In the genomic region with DNA sequence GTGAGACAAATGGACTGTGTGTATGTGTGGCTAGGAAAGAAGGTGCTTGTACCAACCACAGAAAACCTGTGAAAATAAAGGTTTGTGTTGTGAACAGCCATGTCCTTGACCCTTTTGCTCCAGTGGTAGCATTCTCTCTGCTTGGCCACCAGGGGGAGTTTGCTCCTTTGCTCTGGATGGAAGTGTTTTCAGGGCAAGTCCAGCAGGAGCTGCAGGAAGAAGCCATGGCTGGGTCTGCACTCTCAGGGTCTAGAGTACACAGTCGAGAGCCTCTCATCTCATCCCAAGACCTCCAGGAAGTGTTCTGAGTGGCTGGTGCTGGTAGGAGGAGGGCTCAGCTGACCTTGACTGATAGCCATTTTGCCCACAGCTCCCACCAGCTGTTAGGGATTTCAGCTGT, we compare ENCODE assay signal across 8 mouse cellular contexts. TPM values are rescaled to one million over a fixed set of nuclear protein-coding genes. Genes with fewer than 3 reads are reported as not detected.
A peak's percentile ranks its signal among the peaks of the same experiment; 100 is the strongest.
DNase-seq lines count a peak whose midpoint lies in the region; ATAC-seq and TF ChIP-seq lines count a peak whose summit lies in the region.
"Had no signal": no experiment of that assay in that cellular context is flagged by ENCODE, and none has a peak within 500 bp of the region (broad histone marks: within the 10 kb centered on the region; RNA-seq: fewer than 3 reads in every experiment).

No protein-coding gene starts in this region.

- H3K4me2 ChIP-seq in hindbrain, embryonic 11.5 days (replicated peaks; ENCODE audit: low read depth, low read length): no peak overlapping the region
- no peak overlapping the region for H3K4me2 ChIP-seq in hindbrain, embryonic 14.5 days (replicated peaks)
- no peak overlapping the region for H3K4me2 ChIP-seq in stomach, postnatal 0 days (replicated peaks; ENCODE audit: low read depth)

- H3K36me3 ChIP-seq in hindbrain, embryonic 11.5 days (ENCODE audit: control insufficient read depth, insufficient read depth, low read length): no peaks in the 10 kb centered on the region
- no peaks in the 10 kb centered on the region for H3K36me3 ChIP-seq in hindbrain, embryonic 14.5 days (replicated peaks; ENCODE audit: control insufficient read depth, insufficient read depth)
- H3K36me3 ChIP-seq in thymus, adult 2 months (ENCODE audit: control insufficient read depth, insufficient read depth, low read length): no peaks in the 10 kb centered on the region
- H3K36me3 ChIP-seq in stomach, postnatal 0 days (ENCODE audit: control insufficient read depth, insufficient read depth, low read length): no peaks in the 10 kb centered on the region

- H3K27me3 ChIP-seq in hindbrain, embryonic 11.5 days (ENCODE audit: control insufficient read depth, insufficient read depth, low read length): no peaks in the 10 kb centered on the region
- no peaks in the 10 kb centered on the region for H3K27me3 ChIP-seq in hindbrain, embryonic 14.5 days (ENCODE audit: control insufficient read depth, insufficient read depth, low read length)
- no peaks in the 10 kb centered on the region for H3K27me3 ChIP-seq in thymus, adult 2 months (ENCODE audit: control insufficient read depth, insufficient read depth, low read length)
- H3K27me3 ChIP-seq in stomach, postnatal 0 days (ENCODE audit: control insufficient read depth, insufficient read depth, low read length): no peaks in the 10 kb centered on the region

- H3K27ac ChIP-seq in hindbrain, embryonic 11.5 days (ENCODE audit: low read depth, low read length): no peak overlapping the region
- no peak overlapping the region for H3K27ac ChIP-seq in hindbrain, embryonic 14.5 days
- no peak overlapping the region for H3K27ac ChIP-seq in thymus, adult 2 months (ENCODE audit: control insufficient read depth, insufficient read depth, low read length)
- no peak overlapping the region for H3K27ac ChIP-seq in stomach, postnatal 0 days (replicated peaks)

- DNase-seq in hindbrain, embryonic 11.5 days (ENCODE audit: low spot score): peak; percentile 45
- DNase-seq in hindbrain, embryonic 14.5 days (ENCODE audit: low spot score): no peak
- DNase-seq in thymus, adult 2 months: peak; percentile 34
- DNase-seq in thymus, adult 18-20 months: no peak
- peak; percentile 65 for DNase-seq in adrenal gland, postnatal 14 days
- peak; percentile 36 for DNase-seq in lung, adult 2 months
- peak; percentile 53 for DNase-seq in stomach, postnatal 0 days (ENCODE audit: low spot score)

- no peak for TF ChIP-seq POLR2A in thymus, adult 2 months (IDR thresholded peaks at IDR 0.05; ENCODE audit: control insufficient read depth, extremely low read depth, insufficient read depth, low read length, poor library complexity)
- TF ChIP-seq POLR2A in lung, adult 2 months (IDR thresholded peaks at IDR 0.05; ENCODE audit: borderline replicate concordance, extremely low read depth, low read depth, low read length): no peak

- 76% methylated on average over 1 of the region's 1 CpGs for WGBS in hindbrain, embryonic 11.5 days
- 65% methylated on average over 1 of the region's 1 CpGs for WGBS in hindbrain, embryonic 14.5 days
- 36% methylated on average over 1 of the region's 1 CpGs for WGBS in thymus, adult 2 months
- WGBS in lung, adult 2 months: 4% methylated on average over 1 of the region's 1 CpGs
- 25% methylated on average over 1 of the region's 1 CpGs for WGBS in stomach, postnatal 0 days

- no peak for TF ChIP-seq EP300 in stomach, postnatal 0 days (optimal IDR thresholded peaks at IDR 0.05)

- no peak for ATAC-seq in hindbrain, embryonic 11.5 days (ENCODE audit: low FRiP score)
- ATAC-seq in hindbrain, embryonic 14.5 days (ENCODE audit: low FRiP score): no peak
- no peak for ATAC-seq in stomach, postnatal 0 days (ENCODE audit: low FRiP score, low TSS enrichment)

- no peaks in the 10 kb centered on the region for H3K9me3 ChIP-seq in hindbrain, embryonic 11.5 days (ENCODE audit: control insufficient read depth, low read length)
- no peaks in the 10 kb centered on the region for H3K9me3 ChIP-seq in hindbrain, embryonic 14.5 days (ENCODE audit: control insufficient read depth, low read length)
- H3K9me3 ChIP-seq in stomach, postnatal 0 days (ENCODE audit: control insufficient read depth, low read length): no peaks in the 10 kb centered on the region

- no peak overlapping the region for H3K4me3 ChIP-seq in hindbrain, embryonic 11.5 days (ENCODE audit: low read depth, low read length)
- no peak overlapping the region for H3K4me3 ChIP-seq in hindbrain, embryonic 14.5 days (replicated peaks; ENCODE audit: low read length)
- H3K4me3 ChIP-seq in thymus, adult 2 months (ENCODE audit: control insufficient read depth, insufficient read depth, low read length): no peak overlapping the region
- H3K4me3 ChIP-seq in lung, adult 2 months (replicated peaks; ENCODE audit: extremely low read depth, low read depth, low read length): no peak overlapping the region
- no peak overlapping the region for H3K4me3 ChIP-seq in stomach, postnatal 0 days (ENCODE audit: low read depth, low read length)

- no peaks in the 10 kb centered on the region for H3K4me1 ChIP-seq in hindbrain, embryonic 11.5 days (replicated peaks; ENCODE audit: control insufficient read depth, insufficient read depth, low read length)
- H3K4me1 ChIP-seq in hindbrain, embryonic 14.5 days (replicated peaks; ENCODE audit: control insufficient read depth, insufficient read depth, low read length): no peaks in the 10 kb centered on the region
- H3K4me1 ChIP-seq in thymus, adult 2 months (replicated peaks; ENCODE audit: control insufficient read depth, insufficient read depth, low read length): no peaks in the 10 kb centered on the region
- H3K4me1 ChIP-seq in lung, adult 2 months (ENCODE audit: control insufficient read depth, insufficient read depth, low read length): no peaks in the 10 kb centered on the region
- H3K4me1 ChIP-seq in stomach, postnatal 0 days (replicated peaks; ENCODE audit: control insufficient read depth, insufficient read depth): no peaks in the 10 kb centered on the region

- no peak overlapping the region for H3K9ac ChIP-seq in hindbrain, embryonic 11.5 days (ENCODE audit: low read depth, low read length)
- no peak overlapping the region for H3K9ac ChIP-seq in hindbrain, embryonic 14.5 days
- no peak overlapping the region for H3K9ac ChIP-seq in stomach, postnatal 0 days (ENCODE audit: low read length)

- TF ChIP-seq CTCF in thymus, adult 2 months (IDR thresholded peaks at IDR 0.05; ENCODE audit: borderline replicate concordance, control insufficient read depth, extremely low read depth, insufficient read depth, low read length, poor library complexity): peak; percentile 58; the same call in 1 of the 2 replicates
- TF ChIP-seq CTCF in lung, adult 2 months (IDR thresholded peaks at IDR 0.05; ENCODE audit: insufficient read depth, low read length): peak; percentile 86
- peak; percentile 84 for TF ChIP-seq CTCF in stomach, postnatal 0 days (IDR thresholded peaks at IDR 0.05; ENCODE audit: low read depth)

RNA-seq across cellular contexts. Expression of gene Olfr1402, which starts 27.5 kb away (rescaled TPM):
- polyA plus RNA-seq in hindbrain, embryonic 11.5 days (2014; fragmentation: Nextera tagmentation; extraction: Ambion mirVana): not detected in 2 replicates
- polyA plus RNA-seq in hindbrain, embryonic 14.5 days (2014; fragmentation: Nextera tagmentation; extraction: Ambion mirVana): not detected in 2 replicates
- not detected in 2 replicates for polyA plus RNA-seq in thymus, adult 2 months (2012; rRNA removed)
- not detected in 2 replicates for total RNA-seq in adrenal gland, postnatal 14 days (2021)
- polyA plus RNA-seq in lung, adult 2 months (2012; rRNA removed): not detected in 2 replicates
- polyA plus RNA-seq in stomach, postnatal 0 days (2015; fragmentation: Nextera tagmentation; extraction: Ambion mirVana): 0.04 TPM in 1 of 2 replicates, not detected in the other
- polyA plus RNA-seq: gonadal fat pad, adult 2 months had no signal

Comparison
In these comparisons a context has a peak if more than half of its experiments do, and no peak if none do; other contexts are left out.
1. DNase-seq: peak in hindbrain, embryonic 11.5 days (single experiment), thymus, adult 2 months (single experiment), adrenal gland, postnatal 14 days (single experiment), lung, adult 2 months (single experiment) and stomach, postnatal 0 days (single experiment); none in hindbrain, embryonic 14.5 days (single experiment) and thymus, adult 18-20 months (0 of 2).
2. Peak in every context shown above with its lines, with median percentiles within 50 percentile points of each other: CTCF ChIP-seq.